Mouse (Mus musculus) lung, postnatal 0 days (tissue): ENCODE measurements at regions not wholly inside any gene's neighbourhood (a gene's known extent, or its start where the extent isn't known, plus 50 kb on each side); places are given as distances from the start of the nearest gene placed in this dataset.
A peak's percentile ranks its signal among the peaks of the same experiment; 100 is the strongest.

Source experiments
- CTCF ChIP-seq: IDR thresholded peaks from 2 replicates; pipeline ENCODE4 v1.5.1; 2016; ENCODE audit warnings: antibody characterized with exemption, mild to moderate bottlenecking
- EP300 ChIP-seq: IDR thresholded peaks from 2 replicates; pipeline ENCODE4 v1.6.1; 2016; ENCODE audit warnings: antibody characterized with exemption, mild to moderate bottlenecking, control low read depth

DNA sequence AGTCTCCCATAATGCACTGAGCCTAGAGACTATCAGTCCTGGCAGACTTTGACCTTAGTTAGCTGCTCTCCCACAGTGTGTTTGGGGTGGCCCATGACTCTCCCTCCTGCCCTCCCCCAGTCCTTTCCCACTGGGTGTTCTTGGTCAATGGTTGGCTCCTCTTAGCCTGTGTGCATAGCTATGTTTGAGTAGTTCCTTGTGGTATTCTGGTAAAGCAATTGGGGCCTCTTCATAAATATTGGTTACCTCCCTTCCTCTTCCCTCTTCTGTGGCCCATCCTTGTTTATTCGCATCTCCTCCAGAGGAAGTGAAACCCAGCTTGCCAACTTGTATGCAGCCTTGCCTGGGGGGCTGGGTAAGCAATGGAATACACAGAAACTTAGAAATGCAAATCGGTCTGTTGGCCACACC, 74.0 kb downstream of the Zfp706 start:
- peak; percentile 33; the same call in 1 of the 2 replicates for TF ChIP-seq EP300
- TF ChIP-seq CTCF, result no peak
